Mouse (Mus musculus) inflammation-experienced regulatory T-cells (primary cell): ENCODE results near the gene Rnf111. TPM values are rescaled to one million over a fixed set of nuclear protein-coding genes. Genes with fewer than 3 reads are reported as not detected.

Experiments used
- polyA plus RNA-seq, 2 experiments: library from polyadenylated mRNA; unstranded; fragments of 100-300 nt; shearing (Covaris generic); gene quantifications; one replicate each; pipeline ENCODE4 v1.2.1; 2017

Rnf111 gene
- 10 to 100 TPM; 43.5 to 48.7 TPM for polyA plus RNA-seq

DNA sequence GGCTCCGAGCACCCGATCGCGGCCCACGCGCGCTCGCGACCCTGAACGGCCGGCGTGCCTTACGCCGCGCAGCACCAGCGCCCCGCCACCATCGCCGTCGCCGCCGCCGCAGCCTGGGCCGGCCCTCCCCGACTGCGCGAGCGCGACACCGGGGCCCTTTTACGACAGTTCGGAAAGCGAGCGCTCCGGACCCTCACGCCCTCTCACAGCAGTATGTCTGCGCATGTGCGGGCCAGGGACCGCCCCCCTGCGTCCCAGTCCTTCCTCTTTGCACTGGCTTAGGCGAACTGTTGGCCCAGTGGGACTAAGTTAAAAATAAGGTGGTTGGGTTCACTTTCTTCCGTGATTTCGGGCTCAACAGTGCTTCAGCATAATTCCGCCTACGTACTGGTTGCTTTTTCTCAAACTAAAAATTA lies at the start of gene Rnf111:
Gene Rnf111, minus strand, starts transcription at position 100 of the 416 bp plus-strand sequence.

DNA sequence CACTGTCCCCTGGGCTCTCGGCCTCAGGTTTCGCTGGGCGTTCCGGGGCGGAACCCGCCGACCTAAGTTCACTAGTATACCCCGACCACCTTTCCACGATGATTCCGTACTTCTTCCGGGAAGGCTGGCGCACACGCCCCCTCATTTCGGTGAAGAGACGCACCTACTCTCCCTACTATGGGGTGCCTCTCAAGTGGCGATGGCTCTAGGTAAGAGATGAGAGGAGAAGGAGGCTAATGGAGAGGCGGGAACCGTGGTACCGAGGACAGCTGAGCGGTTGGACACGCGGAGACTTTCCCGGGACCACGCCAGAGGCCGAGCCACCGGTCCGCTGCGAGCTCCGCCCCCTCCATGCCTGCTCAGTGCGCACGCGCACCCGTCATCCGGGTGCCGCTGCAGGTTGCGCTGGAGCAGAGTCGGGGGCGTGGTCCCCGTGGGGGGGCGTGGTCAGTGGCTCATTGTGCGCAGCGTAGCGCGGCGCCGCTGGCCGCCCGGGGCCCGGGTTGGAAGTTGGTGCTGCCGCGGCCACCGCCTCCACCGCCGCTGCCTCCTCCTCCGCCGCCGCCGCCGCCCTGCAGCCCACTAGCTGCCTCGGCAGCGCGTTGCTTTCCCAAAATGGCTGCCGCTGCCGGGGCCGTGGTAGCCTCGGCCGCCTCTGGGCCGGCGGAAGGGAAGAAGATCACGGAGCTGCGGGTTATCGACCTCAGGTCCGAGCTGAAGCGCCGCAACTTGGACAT lies 38.9 kb upstream of the Rnf111 start, which contains the start of gene Sltm:
Gene Sltm, plus strand, starts transcription at position 450 of the 737 bp plus-strand sequence.

DNA sequence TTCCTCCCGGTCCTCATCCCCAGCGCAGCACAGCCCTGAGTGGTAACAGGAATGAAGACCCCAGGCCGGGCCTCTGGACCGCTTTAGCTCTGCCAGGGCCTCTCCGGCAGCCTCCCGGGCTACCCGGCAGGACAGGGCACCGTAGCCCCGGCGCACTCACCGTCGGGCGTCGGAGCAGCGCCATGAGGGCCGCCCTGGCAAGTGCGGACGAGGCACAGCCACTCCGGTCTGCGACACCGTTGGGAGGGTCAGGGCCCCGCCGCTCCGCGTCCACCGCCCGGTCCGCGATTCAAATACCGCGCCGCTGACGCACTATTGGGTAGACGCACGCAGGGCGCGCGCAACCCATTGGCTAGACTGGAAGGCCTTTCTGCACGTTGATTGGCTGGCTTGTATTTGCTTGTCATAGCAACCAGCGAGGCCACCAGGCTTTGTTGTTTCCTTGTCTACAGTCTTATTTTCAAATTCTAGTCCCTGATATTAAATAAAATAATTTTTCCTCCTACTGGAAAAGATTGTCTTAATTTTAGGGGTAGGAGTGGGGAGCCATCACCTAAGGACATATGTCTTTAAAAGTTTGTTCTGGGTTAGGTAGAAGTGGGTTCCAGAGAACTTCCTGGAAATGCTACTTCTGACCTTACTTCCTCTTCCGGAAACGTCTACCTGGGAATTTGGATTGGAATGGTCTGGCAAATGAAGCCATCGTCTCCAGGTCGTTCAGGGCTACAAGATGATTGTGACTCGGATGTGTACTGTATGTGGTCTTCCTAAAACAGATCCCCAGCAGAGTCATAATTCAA lies 82.1 kb downstream of the Rnf111 start, which contains the start of gene Ccnb2:
Gene Ccnb2, minus strand, starts transcription at position 291 of the 800 bp plus-strand sequence.

Other genes with a start within 250 kb of the Rnf111 start
- 1 to 10 TPM in 1 of 2 experiments, under 1 TPM in 1; 0.86 to 7.8 TPM for gene Ccnb2, start 82.2 kb downstream of the Rnf111 start, polyA plus RNA-seq
- 100 to 1,000 TPM; 121 to 131 TPM for gene Sltm, start 39.0 kb upstream of the Rnf111 start, polyA plus RNA-seq
- 1 to 10 TPM; 4.1 to 5.8 TPM for gene Gm10642, start 152.5 kb upstream of the Rnf111 start, polyA plus RNA-seq
- 10 to 100 TPM; 89.9 to 98.3 TPM for gene Mindy2, start 153.4 kb upstream of the Rnf111 start, polyA plus RNA-seq
- gene Adam10, start 175.3 kb upstream of the Rnf111 start, polyA plus RNA-seq: 10 to 100 TPM; 88.7 to 98.1 TPM